Mouse (Mus musculus): ENCODE data around the gene Rpl9.

Rpl9 gene

GRCm38 (mm10) chr5:65356851-65357250 lies 34.4 kb downstream of the Rpl9 start:
- H3K4me3 ChIP-seq (replicated peaks; ENCODE audit: low read length), result no peak overlapping the region
- no peaks in the 10 kb centered on the region for H3K36me3 ChIP-seq (ENCODE audit: insufficient read depth, low read length)
- H3K27me3 ChIP-seq (ENCODE audit: insufficient read depth, low read length), result no peaks in the 10 kb centered on the region
- H3K4me1 ChIP-seq (replicated peaks; ENCODE audit: low read depth, low read length), result peaks cover 27% of the 10 kb centered on the region
- no peaks in the 10 kb centered on the region for H3K9me3 ChIP-seq (ENCODE audit: low read length)
- no peak for TF ChIP-seq CTCF (conservative IDR thresholded peaks at IDR 0.05; ENCODE audit: low read length)
- no peak for TF ChIP-seq POU5F1 (IDR thresholded peaks at IDR 0.05; ENCODE audit: borderline replicate concordance, low read length)
- TF ChIP-seq NANOG (IDR thresholded peaks at IDR 0.05; ENCODE audit: borderline replicate concordance, low read length), result no peak

GRCm38 (mm10) chr5:65354985-65355384 lies 36.3 kb downstream of the Rpl9 start:
- TF ChIP-seq CTCF (conservative IDR thresholded peaks at IDR 0.05; ENCODE audit: low read length) (peak; percentile 88), POU5F1 (IDR thresholded peaks at IDR 0.05; ENCODE audit: borderline replicate concordance, low read length) (no peak), NANOG (IDR thresholded peaks at IDR 0.05; ENCODE audit: borderline replicate concordance, low read length) (no peak)
- no peak overlapping the region for H3K4me3 ChIP-seq (replicated peaks; ENCODE audit: low read length)
- H3K27me3 ChIP-seq (ENCODE audit: insufficient read depth, low read length), result no peaks in the 10 kb centered on the region
- H3K36me3 ChIP-seq (ENCODE audit: insufficient read depth, low read length), result no peaks in the 10 kb centered on the region
- H3K9me3 ChIP-seq (ENCODE audit: low read length), result no peaks in the 10 kb centered on the region
- peaks cover 27% of the 10 kb centered on the region for H3K4me1 ChIP-seq (replicated peaks; ENCODE audit: low read depth, low read length)

- peaks cover under 1% of the 10 kb centered on the region; the same call in 1 of the 2 replicates for H3K27me3 ChIP-seq (ENCODE audit: insufficient read depth, low read length)
- TF ChIP-seq POU5F1 (IDR thresholded peaks at IDR 0.05; ENCODE audit: borderline replicate concordance, low read length) (no peak), NANOG (IDR thresholded peaks at IDR 0.05; ENCODE audit: borderline replicate concordance, low read length) (no peak), CTCF (conservative IDR thresholded peaks at IDR 0.05; ENCODE audit: low read length) (no peak)
- no peaks in the 10 kb centered on the region for H3K9me3 ChIP-seq (ENCODE audit: low read length)
- no peak overlapping the region for H3K4me3 ChIP-seq (replicated peaks; ENCODE audit: low read length)
- H3K36me3 ChIP-seq (ENCODE audit: insufficient read depth, low read length), result no peaks in the 10 kb centered on the region
- H3K4me1 ChIP-seq (replicated peaks; ENCODE audit: low read depth, low read length), result peaks cover 21% of the 10 kb centered on the region
These were observed 37.1 kb downstream of the Rpl9 start for GRCm38 (mm10) chr5:65354097-65354496.

- Histone ChIP-seq H3K4me3 (replicated peaks; ENCODE audit: low read length) (no peak overlapping the region), H3K9me3 (ENCODE audit: low read length) (no peaks in the 10 kb centered on the region), H3K4me1 (replicated peaks; ENCODE audit: low read depth, low read length) (peaks cover 21% of the 10 kb centered on the region), H3K27me3 (ENCODE audit: insufficient read depth, low read length) (peaks cover 11% of the 10 kb centered on the region), H3K36me3 (ENCODE audit: insufficient read depth, low read length) (no peaks in the 10 kb centered on the region)
- no peak for TF ChIP-seq NANOG (IDR thresholded peaks at IDR 0.05; ENCODE audit: borderline replicate concordance, low read length)
These were observed 40.7 kb downstream of the Rpl9 start for GRCm38 (mm10) chr5:65350508-65350907.

- no peak for TF ChIP-seq NANOG (IDR thresholded peaks at IDR 0.05; ENCODE audit: borderline replicate concordance, low read length)
- TF ChIP-seq POU5F1 (IDR thresholded peaks at IDR 0.05; ENCODE audit: borderline replicate concordance, low read length), result no peak
- Histone ChIP-seq H3K27me3 (ENCODE audit: insufficient read depth, low read length) (peaks cover 11% of the 10 kb centered on the region), H3K9me3 (ENCODE audit: low read length) (no peaks in the 10 kb centered on the region), H3K4me1 (replicated peaks; ENCODE audit: low read depth, low read length) (peaks cover 19% of the 10 kb centered on the region), H3K4me3 (replicated peaks; ENCODE audit: low read length) (no peak within 1 kb of the TSS), H3K36me3 (ENCODE audit: insufficient read depth, low read length) (no peaks in the 10 kb centered on the region)
These were observed 43.1 kb downstream of the Rpl9 start, which contains the start of gene Klb for GRCm38 (mm10) chr5:65348168-65348567. Klb (plus strand) TSS chr5:65348314.

GRCm38 (mm10) chr5:65340167-65340566 lies 51.1 kb downstream of the Rpl9 start:
- Histone ChIP-seq H3K4me1 (replicated peaks; ENCODE audit: low read depth, low read length) (peaks cover 33% of the 10 kb centered on the region), H3K9me3 (ENCODE audit: low read length) (no peaks in the 10 kb centered on the region), H3K27me3 (ENCODE audit: insufficient read depth, low read length) (no peaks in the 10 kb centered on the region), H3K36me3 (ENCODE audit: insufficient read depth, low read length) (no peaks in the 10 kb centered on the region), H3K4me3 (replicated peaks; ENCODE audit: low read length) (no peak overlapping the region)
- TF ChIP-seq POU5F1 (IDR thresholded peaks at IDR 0.05; ENCODE audit: borderline replicate concordance, low read length) (no peak), CTCF (conservative IDR thresholded peaks at IDR 0.05; ENCODE audit: low read length) (no peak), NANOG (IDR thresholded peaks at IDR 0.05; ENCODE audit: borderline replicate concordance, low read length) (no peak)

- H3K4me1 ChIP-seq (replicated peaks; ENCODE audit: low read depth, low read length), result peaks cover 46% of the 10 kb centered on the region
- H3K36me3 ChIP-seq (ENCODE audit: insufficient read depth, low read length), result peaks cover 9% of the 10 kb centered on the region
- TF ChIP-seq CTCF (conservative IDR thresholded peaks at IDR 0.05; ENCODE audit: low read length), result peak; percentile 51
- no peak for TF ChIP-seq NANOG (IDR thresholded peaks at IDR 0.05; ENCODE audit: borderline replicate concordance, low read length)
- no peak for TF ChIP-seq POU5F1 (IDR thresholded peaks at IDR 0.05; ENCODE audit: borderline replicate concordance, low read length)
- no peaks in the 10 kb centered on the region for H3K27me3 ChIP-seq (ENCODE audit: insufficient read depth, low read length)
- H3K9me3 ChIP-seq (ENCODE audit: low read length), result no peaks in the 10 kb centered on the region
- no peak overlapping the region for H3K4me3 ChIP-seq (replicated peaks; ENCODE audit: low read length)
These were observed 52.9 kb downstream of the Rpl9 start for GRCm38 (mm10) chr5:65338394-65338793.
